Mouse (Mus musculus) stomach, postnatal 0 days (tissue): ENCODE data around the gene Ndufa8. TPM values are rescaled to one million over a fixed set of nuclear protein-coding genes. Genes with fewer than 3 reads are reported as not detected.

Experiments
- ATAC-seq: fragments of 200-750 bp; cut with Nextera tagmentation; 2 replicates; pipeline ENCODE4 v1.8.0; 2017; ENCODE audit not compliant: low FRiP score, low TSS enrichment
- DNase-seq: peaks from one replicate; pipeline ENCODE4 v3.0.0-alpha.2; 2016; ENCODE audit warnings: low spot score
- H3K27ac ChIP-seq: fragments of 300-500 bp; sonication (generic); replicated peaks from 2 replicates; pipeline ENCODE4 v1.5.1; 2014; ENCODE audit warnings: mild to moderate bottlenecking, control low read depth
- H3K27me3 ChIP-seq: fragments of 300-500 bp; sonication (generic); 2 replicates; pipeline ENCODE4 v1.6.1; 2014; ENCODE audit warnings: low read length; ENCODE audit not compliant: control insufficient read depth, insufficient read depth
- H3K36me3 ChIP-seq: fragments of 300-500 bp; sonication (generic); 2 replicates; pipeline ENCODE4 v1.6.1; 2014; ENCODE audit warnings: low read length, mixed read lengths; ENCODE audit not compliant: control insufficient read depth, insufficient read depth
- H3K4me1 ChIP-seq: fragments of 300-500 bp; sonication (generic); replicated peaks from 2 replicates; pipeline ENCODE4 v1.6.1; 2014; ENCODE audit warnings: antibody characterized with exemption; ENCODE audit not compliant: control insufficient read depth, insufficient read depth
- H3K4me2 ChIP-seq: fragments of 300-500 bp; sonication (generic); replicated peaks from 2 replicates; pipeline ENCODE4 v1.6.1; 2014; ENCODE audit warnings: low read depth, mild to moderate bottlenecking, control low read depth, moderate library complexity
- H3K4me3 ChIP-seq: fragments of 300-500 bp; sonication (generic); 2 replicates; pipeline ENCODE4 v1.5.1; 2014; ENCODE audit warnings: low read depth, low read length, control low read depth
- H3K9ac ChIP-seq: fragments of 300-500 bp; sonication (generic); 2 replicates; pipeline ENCODE4 v1.6.1; 2014; ENCODE audit warnings: mild to moderate bottlenecking, low read length, control low read depth, mixed read lengths
- H3K9me3 ChIP-seq: fragments of 300-500 bp; sonication (generic); 2 replicates; pipeline ENCODE4 v1.6.1; 2016; ENCODE audit warnings: low read length; ENCODE audit not compliant: control insufficient read depth
- CTCF ChIP-seq: IDR thresholded peaks from 2 replicates; pipeline ENCODE4 v1.5.1; 2016; ENCODE audit warnings: antibody characterized with exemption, low read depth, mild to moderate bottlenecking, moderate library complexity
- EP300 ChIP-seq: optimal IDR thresholded peaks from 2 replicates; pipeline ENCODE3; 2016; ENCODE audit warnings: antibody characterized with exemption
- WGBS: fragments of 180-500 bp; shearing (Covaris S2); extraction: QIAGEN DNeasy Blood & Tissue Kit; methylation state at CpG from one replicate; pipeline ENCODE4 v1.1.7; 2014; 5-methylcytosine and 5-hydroxymethylcytosine counted together
- polyA plus RNA-seq: library from polyadenylated mRNA; unstranded; fragments of >200 nt; fragmentation: Nextera tagmentation; extraction: Ambion mirVana; gene quantifications from 2 replicates; pipeline ENCODE4 v1.2.1, GENCODE M21; 2015

The Ndufa8 gene
- polyA plus RNA-seq, 1 experiment from 2014 or later, result 237 TPM

DNA sequence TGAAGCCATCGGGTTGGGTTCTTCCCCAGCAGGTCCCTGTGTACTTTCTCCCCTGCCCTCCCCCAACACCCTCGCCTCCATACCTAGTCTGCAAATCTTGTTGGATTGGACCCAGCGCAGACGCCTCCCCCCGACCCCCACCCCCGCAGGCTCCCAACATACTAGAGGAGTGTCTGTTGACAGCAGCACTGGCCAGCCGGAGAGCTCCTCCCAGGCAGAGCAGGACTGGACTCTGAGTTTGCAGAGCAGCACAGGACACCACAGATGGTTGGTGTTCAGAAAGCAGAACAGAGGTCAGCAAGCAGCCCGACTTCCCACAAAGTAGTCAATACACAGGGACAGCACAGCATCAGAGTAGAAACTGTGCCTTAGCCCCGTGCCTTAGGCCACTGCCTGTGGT lies 32.2 kb upstream of the Ndufa8 start:
- H3K9ac ChIP-seq, result no peak overlapping the region
- 10% methylated on average over 9 of the region's 9 CpGs for WGBS
- no peaks in the 10 kb centered on the region for H3K4me1 ChIP-seq
- no peak overlapping the region for H3K27ac ChIP-seq
- DNase-seq (peak; percentile 31), ATAC-seq (peak; percentile 59; the same call in 1 of the 2 replicates)
- no peaks in the 10 kb centered on the region for H3K36me3 ChIP-seq
- H3K4me3 ChIP-seq, result no peak overlapping the region
- no peaks in the 10 kb centered on the region for H3K27me3 ChIP-seq
- H3K4me2 ChIP-seq, result no peak overlapping the region
- TF ChIP-seq CTCF, result no peak
- TF ChIP-seq EP300, result no peak
- no peaks in the 10 kb centered on the region for H3K9me3 ChIP-seq

DNA sequence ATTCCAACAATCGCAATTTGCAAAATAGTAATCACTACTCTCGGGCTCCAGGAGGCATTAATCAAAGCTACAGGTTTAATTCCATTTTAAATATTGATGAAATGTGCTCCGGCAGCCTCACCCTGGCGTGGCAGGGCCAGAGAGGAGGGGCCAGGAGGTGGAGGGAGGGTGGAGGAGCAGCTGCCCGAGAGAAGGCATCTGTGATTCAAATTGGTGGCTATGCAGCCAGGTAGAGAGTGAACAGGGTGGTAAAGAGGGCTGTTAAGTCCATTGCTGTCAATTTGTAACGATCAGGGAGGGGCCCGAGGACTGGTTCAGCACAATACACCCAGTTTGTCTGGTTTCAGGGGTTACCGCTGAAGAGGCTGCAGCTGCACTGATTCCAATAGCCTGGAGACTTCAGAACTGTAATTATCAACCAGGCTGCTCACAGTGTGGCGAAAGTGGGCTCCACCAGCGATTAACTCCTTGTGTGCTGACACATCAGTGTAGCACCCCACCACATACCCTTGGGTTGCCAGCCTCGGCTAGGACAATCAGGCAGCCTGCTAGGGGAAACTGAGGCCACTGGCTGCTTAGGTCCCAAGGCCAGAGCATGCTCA lies 28.1 kb upstream of the Ndufa8 start:
- WGBS, result 14% methylated on average over 11 of the region's 11 CpGs
- Histone ChIP-seq H3K9me3 (no peaks in the 10 kb centered on the region), H3K27me3 (no peaks in the 10 kb centered on the region), H3K9ac (no peak overlapping the region), H3K4me3 (no peak overlapping the region), H3K27ac (no peak overlapping the region), H3K4me1 (no peaks in the 10 kb centered on the region), H3K4me2 (no peak overlapping the region), H3K36me3 (no peaks in the 10 kb centered on the region)
- TF ChIP-seq EP300 (no peak), CTCF (no peak)
- ATAC-seq, result no peak
- DNase-seq, result no peak

DNA sequence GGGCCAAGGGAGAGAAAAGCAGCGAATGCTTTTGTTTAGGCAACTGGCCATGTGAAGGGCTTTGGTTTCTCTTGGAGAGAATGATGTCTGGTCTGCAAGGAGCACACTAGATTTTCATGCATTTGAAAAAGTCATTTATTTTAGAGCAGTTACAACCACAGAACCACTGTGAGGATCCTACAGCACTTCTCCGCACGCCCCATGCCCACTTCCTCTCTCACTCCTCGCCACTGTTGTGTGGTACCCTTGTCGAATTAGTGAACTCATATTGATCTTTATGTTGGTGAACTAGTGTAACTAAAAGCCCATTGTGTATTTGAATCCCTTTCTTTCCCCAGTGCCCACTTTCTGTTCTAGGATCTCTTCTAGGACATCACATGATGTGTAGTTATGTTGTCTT lies 26.0 kb upstream of the Ndufa8 start:
- Histone ChIP-seq H3K27ac (no peak overlapping the region), H3K27me3 (no peaks in the 10 kb centered on the region), H3K4me2 (no peak overlapping the region), H3K9ac (no peak overlapping the region), H3K9me3 (no peaks in the 10 kb centered on the region), H3K4me3 (no peak overlapping the region), H3K4me1 (no peaks in the 10 kb centered on the region), H3K36me3 (no peaks in the 10 kb centered on the region)
- TF ChIP-seq EP300 (no peak), CTCF (no peak)
- no peak for DNase-seq
- 80% methylated on average over 5 of the region's 5 CpGs for WGBS
- no peak for ATAC-seq

DNA sequence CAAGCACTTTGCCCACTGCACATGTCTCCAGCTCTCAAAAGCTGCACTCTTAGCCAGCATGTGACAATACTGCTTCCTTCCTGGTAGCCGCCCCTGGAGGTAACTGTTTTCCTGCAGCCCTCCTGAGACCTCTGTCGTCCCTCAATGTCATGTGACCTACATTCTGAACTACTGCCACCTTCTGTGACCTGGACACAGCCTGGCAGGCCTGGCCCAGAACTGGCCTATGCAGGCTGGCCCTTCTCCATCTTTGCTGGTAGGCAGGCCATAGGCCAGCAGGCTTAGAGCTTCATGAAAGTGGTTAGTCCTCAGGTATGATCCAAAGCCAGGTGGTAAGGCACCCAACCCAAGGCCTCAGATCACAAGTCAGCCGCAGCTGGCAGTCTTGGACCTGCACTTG lies 24.6 kb upstream of the Ndufa8 start:
- no peak for TF ChIP-seq EP300
- TF ChIP-seq CTCF, result no peak
- H3K36me3 ChIP-seq, result no peaks in the 10 kb centered on the region
- WGBS, result 53% methylated on average over 3 of the region's 3 CpGs
- no peak overlapping the region for H3K4me3 ChIP-seq
- ATAC-seq (no peak), DNase-seq (no peak)
- H3K9me3 ChIP-seq, result no peaks in the 10 kb centered on the region
- no peaks in the 10 kb centered on the region for H3K27me3 ChIP-seq
- H3K4me1 ChIP-seq, result no peaks in the 10 kb centered on the region
- no peak overlapping the region for H3K9ac ChIP-seq
- H3K27ac ChIP-seq, result no peak overlapping the region
- H3K4me2 ChIP-seq, result no peak overlapping the region

DNA sequence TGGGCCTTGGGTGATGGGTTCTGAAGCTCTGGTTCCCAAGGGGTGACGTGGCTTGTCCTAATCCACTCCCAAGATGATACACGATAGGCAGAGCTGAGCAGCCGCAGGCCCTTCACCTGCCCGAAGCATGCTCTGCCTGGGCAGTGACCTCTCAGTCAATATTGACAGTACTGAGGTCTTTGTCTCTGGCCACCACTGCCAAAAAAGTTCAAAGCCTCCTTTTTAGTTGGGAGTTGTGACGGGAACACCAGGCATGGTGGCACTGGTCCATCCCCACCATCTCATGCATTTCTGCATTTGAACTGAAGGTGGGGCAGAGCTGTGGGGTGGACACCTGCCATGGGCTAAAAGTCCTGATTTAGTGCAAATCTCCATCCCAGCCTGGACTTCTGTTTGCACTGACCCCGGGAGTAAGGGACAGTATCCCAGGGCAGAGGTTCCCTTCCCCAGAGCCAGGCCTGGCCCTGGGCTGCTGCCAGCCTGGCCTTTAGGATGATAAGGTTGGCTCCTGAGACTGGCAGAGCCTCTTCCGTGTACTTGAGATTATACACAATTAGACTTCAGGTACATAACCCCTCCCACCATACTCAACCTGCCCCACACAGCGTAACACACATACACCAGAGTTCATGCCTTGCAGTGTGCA lies 22.6 kb upstream of the Ndufa8 start:
- 58% methylated on average over 8 of the region's 8 CpGs for WGBS
- no peak for DNase-seq
- TF ChIP-seq CTCF (no peak), EP300 (no peak)

DNA sequence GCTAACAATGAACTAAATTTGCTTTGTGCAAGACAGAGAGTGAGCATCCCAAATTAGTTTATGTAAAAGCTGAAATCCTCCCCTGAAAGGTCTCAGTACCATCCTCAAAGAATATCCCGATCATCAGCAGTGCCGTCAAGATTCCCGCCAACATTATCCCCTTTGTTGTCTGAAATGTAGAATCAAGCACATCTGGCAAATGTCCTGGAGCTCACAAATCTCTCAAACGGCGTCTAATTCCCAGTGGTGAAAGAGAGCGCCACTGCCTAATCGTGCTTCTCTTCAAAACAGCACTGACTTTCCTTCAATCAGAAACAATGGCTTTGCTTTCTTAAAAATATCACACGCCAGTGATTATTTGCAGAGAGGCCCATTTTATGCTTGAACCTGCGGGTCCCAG lies 17.9 kb upstream of the Ndufa8 start:
- Histone ChIP-seq H3K27me3 (no peaks in the 10 kb centered on the region), H3K36me3 (no peaks in the 10 kb centered on the region), H3K4me1 (no peaks in the 10 kb centered on the region), H3K9me3 (no peaks in the 10 kb centered on the region), H3K4me3 (no peak overlapping the region), H3K4me2 (no peak overlapping the region), H3K27ac (no peak overlapping the region), H3K9ac (no peak overlapping the region)
- no peak for DNase-seq
- ATAC-seq, result no peak
- 51% methylated on average over 9 of the region's 9 CpGs for WGBS
- TF ChIP-seq EP300, result no peak
- TF ChIP-seq CTCF, result no peak

More for the DNA sequence above, 22.6 kb upstream of the Ndufa8 start:
- Histone ChIP-seq H3K4me3 (no peak overlapping the region), H3K27ac (no peak overlapping the region), H3K4me1 (no peaks in the 10 kb centered on the region), H3K4me2 (no peak overlapping the region), H3K9ac (no peak overlapping the region), H3K9me3 (no peaks in the 10 kb centered on the region), H3K27me3 (no peaks in the 10 kb centered on the region), H3K36me3 (no peaks in the 10 kb centered on the region)
- no peak for ATAC-seq
